8 mouse cellular contexts compared by ENCODE assay signal in the genomic region with DNA sequence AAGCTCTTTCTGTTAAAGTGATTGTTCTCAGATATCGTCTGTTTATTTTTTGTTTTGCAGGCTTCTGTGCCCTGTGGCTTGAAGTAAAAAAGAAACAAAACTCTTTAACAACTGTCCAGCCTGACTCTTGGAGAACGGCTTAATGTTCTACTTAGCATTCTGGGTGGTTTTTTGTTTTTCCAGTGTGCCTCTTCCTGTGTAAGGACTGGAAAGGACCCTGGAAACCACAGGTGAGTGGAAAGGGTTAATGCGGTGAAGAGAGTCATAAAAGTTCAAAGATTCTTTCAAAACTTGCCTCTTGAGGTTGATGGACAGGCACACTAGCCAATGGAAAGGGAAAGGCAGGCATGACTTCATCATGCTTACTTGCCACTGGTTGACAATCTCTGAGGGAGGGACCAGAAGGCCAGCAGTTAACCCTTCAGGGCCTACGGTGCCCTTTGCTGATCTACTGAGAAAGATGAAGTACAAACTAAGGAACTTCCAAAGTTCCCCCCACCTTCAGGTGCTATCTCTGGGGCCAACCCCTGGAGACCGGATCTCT. TPM values are rescaled to one million over a fixed set of nuclear protein-coding genes. Genes with fewer than 3 reads are reported as not detected.
A peak's percentile ranks its signal among the peaks of the same experiment; 100 is the strongest.
DNase-seq lines count a peak whose midpoint lies in the region; ATAC-seq and TF ChIP-seq lines count a peak whose summit lies in the region.

No protein-coding gene starts in this region.

- peak overlapping the region; percentile 16 for H3K4me3 ChIP-seq in forebrain, embryonic 10.5 days
- peak overlapping the region; percentile 19 to 26; a peak in 3 of 4 replicates for H3K4me3 ChIP-seq in heart, embryonic 14.5 days (ENCODE audit: control insufficient read depth in 1 of 2, insufficient read depth in 1 of 2, low read depth in 1 of 2, low read length in 2 of 2)
- H3K4me3 ChIP-seq in kidney, postnatal 0 days (replicated peaks; ENCODE audit: low read depth, low read length): 0 out of 2 replicates have a peak overlapping the region, but pooled peaks have one; percentile 3
- peak overlapping the region; percentile 32 for H3K4me3 ChIP-seq in liver, embryonic 13.5 days (replicated peaks)
- H3K4me3 ChIP-seq in stomach, postnatal 0 days (ENCODE audit: low read depth, low read length): 0 out of 2 replicates have a peak overlapping the region, but pooled peaks have one; percentile 8

- WGBS in forebrain, embryonic 10.5 days: 13% methylated on average over 5 of the region's 5 CpGs
- whole genome bisulfite sequencing in heart, embryonic 14.5 days: 12% methylated on average over 5 of the region's 5 CpGs
- 6% methylated on average over 5 of the region's 5 CpGs for WGBS in kidney, postnatal 0 days
- 9% methylated on average over 5 of the region's 5 CpGs for WGBS in liver, embryonic 13.5 days (ENCODE audit: insufficient replicate concordance)
- 6% methylated on average over 5 of the region's 5 CpGs for WGBS in stomach, postnatal 0 days

- TF ChIP-seq CTCF in kidney, postnatal 0 days (IDR thresholded peaks at IDR 0.05; ENCODE audit: low read depth): no peak
- no peak for TF ChIP-seq CTCF in stomach, postnatal 0 days (IDR thresholded peaks at IDR 0.05; ENCODE audit: low read depth)

- H3K9me3 ChIP-seq in forebrain, embryonic 10.5 days: no peaks in the 10 kb centered on the region
- no peaks in the 10 kb centered on the region for H3K9me3 ChIP-seq in heart, embryonic 14.5 days (ENCODE audit: control insufficient read depth, low read length)
- no peaks in the 10 kb centered on the region for H3K9me3 ChIP-seq in kidney, postnatal 0 days (replicated peaks; ENCODE audit: low read length)
- no peaks in the 10 kb centered on the region for H3K9me3 ChIP-seq in liver, embryonic 13.5 days (replicated peaks)
- H3K9me3 ChIP-seq in stomach, postnatal 0 days (ENCODE audit: control insufficient read depth, low read length): no peaks in the 10 kb centered on the region

- H3K9ac ChIP-seq in heart, embryonic 14.5 days (ENCODE audit: low read length): peak overlapping the region; percentile 46
- no peak overlapping the region for H3K9ac ChIP-seq in kidney, postnatal 0 days (ENCODE audit: low read depth, low read length)
- H3K9ac ChIP-seq in liver, embryonic 13.5 days: peak overlapping the region; percentile 22; the same call in 1 of the 2 replicates
- no peak overlapping the region for H3K9ac ChIP-seq in stomach, postnatal 0 days (ENCODE audit: low read length)

- H3K27me3 ChIP-seq in forebrain, embryonic 10.5 days (ENCODE audit: poor library complexity, severe bottlenecking): no peaks in the 10 kb centered on the region
- no peaks in the 10 kb centered on the region for H3K27me3 ChIP-seq in heart, embryonic 14.5 days (ENCODE audit: control insufficient read depth, insufficient read depth, low read length)
- no peaks in the 10 kb centered on the region for H3K27me3 ChIP-seq in kidney, postnatal 0 days (ENCODE audit: insufficient read depth, low read length)
- H3K27me3 ChIP-seq in liver, embryonic 13.5 days: 0 out of 2 replicates have a peak, but pooled peaks cover 4% of the 10 kb centered on the region
- no peaks in the 10 kb centered on the region for H3K27me3 ChIP-seq in stomach, postnatal 0 days (ENCODE audit: control insufficient read depth, insufficient read depth, low read length)

- DNase-seq in 3T3-L1 (ENCODE audit: low read depth, low spot score): peak; percentile 86
- DNase-seq in adrenal gland, adult 18-20 months (ENCODE audit: low spot score in 2 of 2): peak; percentile 76 to 80
- DNase-seq in forebrain, embryonic 10.5 days (ENCODE audit: extremely low spot score, low spot score): peak; percentile 90
- DNase-seq in kidney, postnatal 0 days (ENCODE audit: low spot score): peak; percentile 97
- peak; percentile 79 for DNase-seq in liver, embryonic 13.5 days
- peak; percentile 89 for DNase-seq in neural tube, embryonic 10.5 days (ENCODE audit: extremely low spot score, low spot score)
- DNase-seq in stomach, postnatal 0 days (ENCODE audit: low spot score): peak; percentile 91

- peak overlapping the region; percentile 60 for H3K4me2 ChIP-seq in heart, embryonic 14.5 days (ENCODE audit: low read length)
- H3K4me2 ChIP-seq in kidney, postnatal 0 days (ENCODE audit: low read length): peak overlapping the region; percentile 32
- H3K4me2 ChIP-seq in liver, embryonic 13.5 days: peak overlapping the region; percentile 49
- peak overlapping the region; percentile 40 for H3K4me2 ChIP-seq in stomach, postnatal 0 days (replicated peaks; ENCODE audit: low read depth)

- no peak for TF ChIP-seq EP300 in stomach, postnatal 0 days (optimal IDR thresholded peaks at IDR 0.05)

- H3K4me1 ChIP-seq in forebrain, embryonic 10.5 days: peaks cover 60% of the 10 kb centered on the region
- peaks cover 20 to 31% of the 10 kb centered on the region in 2 experiments for H3K4me1 ChIP-seq in heart, embryonic 14.5 days (ENCODE audit: control insufficient read depth in 2 of 2, insufficient read depth in 2 of 2, low read length in 2 of 2)
- H3K4me1 ChIP-seq in kidney, postnatal 0 days (replicated peaks; ENCODE audit: insufficient read depth, low read length): peaks cover 16% of the 10 kb centered on the region
- H3K4me1 ChIP-seq in liver, embryonic 13.5 days (replicated peaks): peaks cover 38% of the 10 kb centered on the region
- H3K4me1 ChIP-seq in stomach, postnatal 0 days (replicated peaks; ENCODE audit: control insufficient read depth, insufficient read depth): no peaks in the 10 kb centered on the region; the same call in 1 of the 2 replicates

- peak; percentile 77 for ATAC-seq in heart, embryonic 14.5 days (ENCODE audit: insufficient number of reproducible peaks, insufficient read depth, low FRiP score, low read depth)
- ATAC-seq in kidney, postnatal 0 days (replicated peaks; ENCODE audit: low FRiP score, low read depth): peak; percentile 93
- ATAC-seq in liver, embryonic 13.5 days (ENCODE audit: low read depth): peak; percentile 83
- ATAC-seq in stomach, postnatal 0 days (ENCODE audit: low FRiP score, low TSS enrichment): peak; percentile 93

- peaks cover 20% of the 10 kb centered on the region for H3K36me3 ChIP-seq in forebrain, embryonic 10.5 days (replicated peaks)
- H3K36me3 ChIP-seq in heart, embryonic 14.5 days (ENCODE audit: control insufficient read depth, insufficient read depth, low read length): 0 out of 2 replicates have a peak, but pooled peaks cover 11% of the 10 kb centered on the region
- H3K36me3 ChIP-seq in kidney, postnatal 0 days (ENCODE audit: insufficient read depth, low read length): 0 out of 2 replicates have a peak, but pooled peaks cover 3% of the 10 kb centered on the region
- no peaks in the 10 kb centered on the region for H3K36me3 ChIP-seq in liver, embryonic 13.5 days
- no peaks in the 10 kb centered on the region for H3K36me3 ChIP-seq in stomach, postnatal 0 days (ENCODE audit: control insufficient read depth, insufficient read depth, low read length)

- H3K27ac ChIP-seq in forebrain, embryonic 10.5 days: peak overlapping the region; percentile 85
- peak overlapping the region; percentile 7 to 50; a peak in 2 of 4 replicates for H3K27ac ChIP-seq in heart, embryonic 14.5 days (replicated peaks in 1 of 2; ENCODE audit: control insufficient read depth in 1 of 2, insufficient read depth in 1 of 2, low read depth in 2 of 2, low read length in 2 of 2)
- no peak overlapping the region for H3K27ac ChIP-seq in kidney, postnatal 0 days
- no peak overlapping the region for H3K27ac ChIP-seq in liver, embryonic 13.5 days
- no peak overlapping the region for H3K27ac ChIP-seq in stomach, postnatal 0 days (replicated peaks)

RNA-seq across cellular contexts. Expression of gene Kdm2b, which starts 4.8 kb away (rescaled TPM):
- total RNA-seq in adrenal gland, adult 18-20 months (2021): 10 to 100 TPM; 13.0 to 13.7 TPM
- 83.3 and 83.4 TPM in 2 replicates for polyA plus RNA-seq in forebrain, embryonic 10.5 days (2016; fragmentation: Nextera tagmentation; extraction: Ambion mirVana)
- polyA plus RNA-seq in heart, embryonic 14.5 days (2014; fragmentation: Nextera tagmentation; extraction: Ambion mirVana): 24.2 and 27.3 TPM in 2 replicates
- 62.5 and 66.1 TPM in 2 replicates for polyA plus RNA-seq in kidney, postnatal 0 days (2015; fragmentation: Nextera tagmentation; extraction: Ambion mirVana)
- 21.3 and 23.6 TPM in 2 replicates for polyA plus RNA-seq in liver, embryonic 13.5 days (2015; fragmentation: Nextera tagmentation; extraction: Ambion mirVana)
- polyA plus RNA-seq in stomach, postnatal 0 days (2015; fragmentation: Nextera tagmentation; extraction: Ambion mirVana): 15.3 and 15.5 TPM in 2 replicates

RNA-seq across cellular contexts. Expression of gene Orai1, which starts 20.5 kb away (rescaled TPM):
- total RNA-seq in adrenal gland, adult 18-20 months (2021): 10 to 100 TPM; 10.1 to 11.0 TPM
- 6.9 and 7.9 TPM in 2 replicates for polyA plus RNA-seq in forebrain, embryonic 10.5 days (2016; fragmentation: Nextera tagmentation; extraction: Ambion mirVana)
- polyA plus RNA-seq in heart, embryonic 14.5 days (2014; fragmentation: Nextera tagmentation; extraction: Ambion mirVana): 18.0 and 24.6 TPM in 2 replicates
- 22.5 and 23.4 TPM in 2 replicates for polyA plus RNA-seq in kidney, postnatal 0 days (2015; fragmentation: Nextera tagmentation; extraction: Ambion mirVana)
- 6.6 and 8.2 TPM in 2 replicates for polyA plus RNA-seq in liver, embryonic 13.5 days (2015; fragmentation: Nextera tagmentation; extraction: Ambion mirVana)
- 29.6 TPM in 2 replicates for polyA plus RNA-seq in stomach, postnatal 0 days (2015; fragmentation: Nextera tagmentation; extraction: Ambion mirVana)

RNA-seq across cellular contexts. Expression of gene Morn3, which starts 52.4 kb away (rescaled TPM):
- total RNA-seq in adrenal gland, adult 18-20 months (2021): not detected
- 0.26 and 0.33 TPM in 2 replicates for polyA plus RNA-seq in forebrain, embryonic 10.5 days (2016; fragmentation: Nextera tagmentation; extraction: Ambion mirVana)
- polyA plus RNA-seq in heart, embryonic 14.5 days (2014; fragmentation: Nextera tagmentation; extraction: Ambion mirVana): 0.67 TPM in 1 of 2 replicates, not detected in the other
- 0.46 TPM in 1 of 2 replicates, not detected in the other for polyA plus RNA-seq in kidney, postnatal 0 days (2015; fragmentation: Nextera tagmentation; extraction: Ambion mirVana)
- polyA plus RNA-seq in liver, embryonic 13.5 days (2015; fragmentation: Nextera tagmentation; extraction: Ambion mirVana): not detected in 2 replicates
- polyA plus RNA-seq in stomach, postnatal 0 days (2015; fragmentation: Nextera tagmentation; extraction: Ambion mirVana): 0.41 TPM in 1 of 2 replicates, not detected in the other

Comparison
In these comparisons a context has a peak if more than half of its experiments do, and no peak if none do; other contexts are left out.
1. H3K27ac ChIP-seq: peak in forebrain, embryonic 10.5 days (single experiment) and heart, embryonic 14.5 days (2 of 2); none in kidney, postnatal 0 days (single experiment), liver, embryonic 13.5 days (single experiment) and stomach, postnatal 0 days (single experiment).
2. H3K9ac ChIP-seq: peak in heart, embryonic 14.5 days (single experiment) and liver, embryonic 13.5 days (single experiment); none in kidney, postnatal 0 days (single experiment) and stomach, postnatal 0 days (single experiment).
3. Peak in every context shown above with its lines, with median percentiles within 50 percentile points of each other: DNase-seq, H3K4me3 ChIP-seq, ATAC-seq and H3K4me2 ChIP-seq.